Mouse (Mus musculus) kidney, adult 8-10 months (tissue): ENCODE results near the gene Mtnr1b.
"Not testable (repeated sequence)": the region's sequence is repeated elsewhere in the genome, so short reads cannot be mapped to it uniquely, and the experiment has no call there.

Experiments used
- DNase-seq, 2 experiments: peaks; one replicate each; pipeline ENCODE4 v3.0.0; 2022

Mtnr1b gene

DNA sequence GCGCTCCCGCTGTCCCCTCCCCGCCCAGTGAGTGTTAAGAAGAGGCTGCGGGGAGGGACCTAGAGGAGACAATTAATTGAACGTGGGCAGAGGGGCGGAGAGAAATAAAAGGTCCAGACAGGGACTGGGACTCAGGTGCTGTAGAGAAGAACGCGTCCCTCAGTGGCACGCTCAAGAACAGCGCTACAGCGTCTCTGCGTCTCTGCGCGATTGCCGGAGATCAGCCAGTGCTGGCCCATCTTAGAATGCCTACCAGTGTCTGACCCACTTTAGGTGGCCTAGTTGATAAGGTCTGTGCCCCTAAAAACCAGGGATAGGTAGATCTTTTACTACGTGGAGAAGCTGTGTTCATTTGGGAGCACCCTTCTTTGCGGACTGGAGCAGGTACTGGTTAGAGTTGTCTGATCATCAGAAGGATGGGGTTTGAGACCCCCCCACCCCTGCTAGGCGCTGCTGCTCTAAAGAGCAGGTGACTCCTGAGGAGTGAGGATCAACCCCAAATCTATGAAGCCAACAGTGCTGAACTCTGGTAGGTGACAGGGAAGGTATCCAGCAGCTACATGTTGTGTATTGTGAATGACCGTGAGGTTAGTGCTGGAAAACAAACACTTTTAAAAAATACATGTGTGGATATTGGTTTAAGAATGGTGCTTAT is at the start of gene Mtnr1b:
TSS of gene Mtnr1b (minus strand) at position 51 of the 655 bp plus-strand sequence.
- DNase-seq: no peak

- no peak for DNase-seq
These were observed 45.9 kb upstream of the Mtnr1b start for GRCm38 (mm10) chr9:15920271-15920670.

DNA sequence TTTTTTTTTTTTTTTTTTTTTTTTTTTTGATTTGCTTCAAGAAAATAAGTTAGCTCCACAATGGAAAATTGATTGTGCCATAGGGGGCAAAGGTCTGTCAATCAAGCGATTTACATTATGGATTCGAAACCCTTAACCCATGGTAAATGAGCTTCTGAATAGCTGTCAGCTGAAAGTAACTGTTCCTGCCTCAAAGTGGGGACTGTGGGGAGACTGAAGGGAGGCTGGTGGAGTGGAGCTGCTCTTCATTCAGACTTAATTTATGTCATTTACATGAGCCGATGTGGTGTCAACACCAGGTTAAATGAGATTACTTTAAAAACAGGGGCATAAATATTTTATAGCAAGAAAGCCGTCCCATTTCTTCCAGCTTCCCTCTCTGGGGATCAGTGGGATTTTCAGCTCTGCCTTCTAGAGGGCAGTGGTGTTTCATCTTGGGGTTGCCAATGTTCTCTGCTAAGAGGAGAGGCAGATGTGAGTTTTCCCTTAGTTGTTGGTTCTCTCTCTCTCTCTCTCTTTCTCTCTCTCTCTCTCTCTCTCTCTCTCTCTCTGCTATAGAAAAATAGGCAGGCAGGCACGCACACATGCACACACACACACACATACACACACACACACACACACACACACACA is 45.1 kb upstream of the Mtnr1b start:
- no peak for DNase-seq

GRCm38 (mm10) chr9:15916600-15916999 is 42.2 kb upstream of the Mtnr1b start:
- no peak for DNase-seq

DNA sequence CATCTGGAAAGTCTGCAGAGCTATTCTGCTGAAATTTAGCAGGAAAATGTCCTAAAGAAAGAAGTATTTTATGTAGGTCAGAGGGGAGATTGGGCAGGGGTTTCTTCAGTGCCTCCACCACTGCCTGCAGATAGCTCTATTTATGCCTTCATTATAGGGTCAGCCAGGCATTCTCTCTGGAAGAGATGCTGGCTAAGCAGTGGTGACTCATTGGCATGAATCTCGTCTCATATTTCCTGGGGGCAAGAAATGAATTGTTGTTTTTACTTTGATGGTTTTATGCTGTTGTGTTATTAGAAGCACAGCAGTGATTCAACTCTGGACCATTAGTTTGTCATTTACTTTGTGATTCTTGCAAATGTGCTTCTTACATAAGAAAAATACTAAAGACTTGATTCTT is 38.4 kb upstream of the Mtnr1b start:
- DNase-seq: no peak

DNA sequence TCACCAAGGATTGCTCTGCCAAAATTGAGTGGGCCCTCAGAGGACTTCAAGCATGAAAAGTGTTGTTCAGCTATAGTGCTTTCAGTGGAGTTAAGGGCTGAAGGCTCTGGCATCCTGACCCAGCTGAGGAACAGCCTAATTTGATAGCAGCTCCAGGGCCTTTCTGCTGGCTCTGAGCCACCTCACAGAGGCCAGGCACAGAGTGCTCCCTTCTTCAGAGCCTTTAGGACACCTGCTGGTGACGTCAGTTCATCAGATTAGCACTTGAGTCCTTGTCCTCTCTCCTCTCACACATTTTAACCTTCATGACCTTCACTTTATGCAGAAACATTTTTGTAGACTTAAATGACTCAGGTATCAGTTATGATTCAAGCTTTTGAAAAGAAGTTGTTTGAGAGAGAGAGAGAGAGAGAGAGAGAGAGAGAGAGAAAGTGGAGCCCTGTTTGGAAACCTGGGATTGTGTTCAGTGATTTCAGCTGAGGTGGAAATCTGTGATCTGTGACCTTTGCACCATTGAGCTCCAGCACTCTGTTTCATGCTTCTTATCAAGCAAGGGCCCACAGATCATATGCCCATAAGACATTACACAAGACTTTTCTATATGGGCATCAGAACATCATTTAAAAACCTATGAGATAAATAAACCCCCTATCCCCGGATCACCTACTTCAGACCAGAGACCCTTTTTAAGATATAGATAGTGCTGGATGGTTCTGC is 35.2 kb upstream of the Mtnr1b start:
- no peak for DNase-seq

GRCm38 (mm10) chr9:15903948-15904750 is 29.8 kb upstream of the Mtnr1b start:
- DNase-seq: no peak

DNA sequence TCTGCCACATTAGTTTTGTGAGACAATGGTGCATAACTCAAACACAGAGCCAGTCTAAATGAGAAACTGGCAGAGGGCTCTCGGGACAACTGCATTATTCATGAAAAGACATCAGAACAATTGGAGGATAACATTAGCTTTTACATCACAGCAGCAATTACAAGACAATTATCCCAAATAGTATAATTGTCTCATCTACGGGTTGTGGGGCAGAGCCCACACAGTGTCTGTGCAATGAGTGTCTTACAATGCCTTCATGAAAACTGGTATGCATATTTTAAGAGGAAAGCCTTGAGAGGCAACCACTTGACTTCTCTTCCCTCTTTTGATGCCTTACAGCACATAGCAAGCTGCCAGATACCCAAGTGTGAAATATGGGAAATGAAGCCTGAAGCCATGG is 23.8 kb upstream of the Mtnr1b start:
- DNase-seq: no peak

DNA sequence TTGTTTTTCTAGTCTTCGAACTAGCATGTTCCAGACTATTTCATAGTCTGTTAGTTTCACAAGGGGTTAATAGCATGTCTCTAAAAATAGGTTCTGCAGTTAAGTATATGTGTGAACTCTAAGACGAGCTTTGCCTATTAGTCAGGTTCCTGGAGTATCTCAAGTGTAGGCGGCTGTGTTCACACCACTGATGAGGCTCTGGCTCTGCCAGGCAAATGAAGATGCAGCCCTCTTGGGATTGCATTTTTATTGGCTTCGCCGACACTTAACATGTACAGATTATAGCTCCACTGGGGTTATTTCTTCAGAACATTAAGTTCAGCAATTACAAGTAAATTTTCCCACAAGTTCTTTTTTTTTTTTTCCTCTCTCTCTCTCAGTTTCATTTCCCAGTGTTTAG is 12.4 kb upstream of the Mtnr1b start:
- no peak for DNase-seq

DNA sequence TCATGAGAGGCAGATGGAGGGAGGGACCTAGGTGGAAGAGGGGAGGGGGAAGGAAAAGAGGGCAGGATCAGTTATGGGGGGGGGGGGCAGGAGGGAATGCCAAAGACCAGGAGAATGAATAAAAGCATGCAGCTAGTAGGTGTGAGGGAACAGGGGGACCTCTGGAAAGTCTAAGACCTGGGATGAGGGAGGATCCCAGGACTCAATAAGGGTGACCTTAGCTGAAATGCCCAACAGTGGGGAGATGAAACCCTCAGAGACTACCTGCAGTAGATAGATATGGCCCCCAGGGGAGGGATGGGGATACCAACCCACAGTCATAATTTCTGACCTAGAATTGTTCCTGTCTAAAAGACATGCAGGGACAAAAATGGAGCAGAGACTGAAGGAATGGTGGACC is 6.4 kb upstream of the Mtnr1b start:
- DNase-seq: no peak

DNA sequence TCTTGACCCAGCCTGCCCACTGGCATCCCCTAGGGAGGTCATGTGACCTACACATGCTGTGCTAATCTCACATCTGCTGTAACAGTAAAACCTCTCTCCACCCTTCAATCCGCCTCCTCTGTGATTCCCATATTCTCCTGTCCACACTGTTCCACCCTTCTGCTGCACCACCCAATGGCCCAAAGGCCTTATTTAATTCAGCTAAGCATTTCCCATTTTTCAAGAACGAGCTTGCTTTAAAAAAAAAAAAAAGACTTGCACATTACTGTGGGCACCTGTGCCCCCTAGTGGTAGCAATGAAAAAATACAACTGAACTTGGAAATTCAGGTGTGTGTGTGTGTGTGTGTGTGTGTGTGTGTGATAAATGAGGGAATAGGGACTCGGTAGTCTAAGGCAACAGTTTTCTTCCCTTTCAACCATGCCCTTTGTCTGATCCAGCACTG is 5.8 kb upstream of the Mtnr1b start:
- DNase-seq: peak; percentile 9 to 22

GRCm38 (mm10) chr9:15870013-15870412 is 4.3 kb downstream of the Mtnr1b start:
- DNase-seq: no peak

DNA sequence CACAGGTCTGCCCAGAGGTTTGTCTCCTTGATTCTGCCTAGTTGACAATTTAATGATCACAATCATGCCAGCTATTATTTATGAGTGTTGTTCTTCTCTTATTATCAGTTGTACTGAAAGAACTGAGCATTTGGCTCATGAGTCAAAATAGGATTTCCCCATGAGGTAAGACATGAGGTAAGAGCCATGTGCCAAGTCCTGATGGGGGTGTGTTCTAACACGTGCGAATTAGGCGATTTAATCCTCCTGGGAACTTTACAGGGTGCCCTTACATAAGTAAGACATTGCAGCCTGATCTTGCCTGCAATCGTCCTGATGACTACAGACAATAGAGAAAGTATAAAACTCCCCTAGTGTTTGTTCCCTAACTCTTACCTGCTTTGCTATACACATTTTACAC is 4.9 kb downstream of the Mtnr1b start:
- no peak for DNase-seq

GRCm38 (mm10) chr9:15866280-15867072 is 7.9 kb downstream of the Mtnr1b start:
- DNase-seq: no peak

GRCm38 (mm10) chr9:15861402-15861801 is 13.0 kb downstream of the Mtnr1b start:
- no peak for DNase-seq

- no peak for DNase-seq
These were observed 23.6 kb downstream of the Mtnr1b start for GRCm38 (mm10) chr9:15850749-15851148.

DNA sequence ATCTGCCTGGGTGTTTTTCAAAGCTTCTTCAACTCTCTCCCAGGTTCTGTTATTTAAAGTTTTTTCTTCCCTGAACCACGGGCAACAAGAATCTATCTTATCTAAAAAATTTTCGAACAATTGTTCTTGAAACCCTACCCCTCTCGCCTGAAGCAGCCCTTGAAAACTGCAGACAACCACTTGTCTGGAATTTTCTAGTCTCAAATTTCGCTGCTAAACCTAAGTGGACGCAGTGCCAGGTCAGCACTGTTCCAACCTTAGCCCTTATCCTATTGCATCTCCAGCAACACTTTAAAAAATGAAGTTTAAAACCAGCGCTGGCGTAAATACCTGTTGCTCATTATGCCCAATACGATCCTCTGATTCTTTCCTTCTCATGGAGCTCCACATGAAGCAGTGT is 29.0 kb downstream of the Mtnr1b start:
- DNase-seq: no peak

DNA sequence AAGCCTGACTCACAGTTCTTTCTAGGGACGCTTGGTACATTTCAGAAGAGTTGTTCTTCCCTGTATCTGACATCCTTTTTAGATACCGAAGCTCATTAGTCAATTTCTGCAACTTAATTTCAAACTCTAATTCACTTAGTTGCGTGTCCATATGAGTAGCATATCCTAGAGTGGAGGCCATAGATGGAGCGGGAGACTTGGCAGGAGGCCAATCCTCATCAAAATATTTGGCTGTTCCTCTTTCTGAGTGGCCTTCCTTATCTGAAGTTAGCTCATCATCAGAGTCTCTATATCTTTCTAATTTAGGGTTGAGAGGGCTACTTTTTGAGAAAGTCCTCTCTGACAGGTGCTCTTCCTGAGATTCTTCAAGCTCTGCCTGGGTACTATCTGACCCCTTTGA is 29.4 kb downstream of the Mtnr1b start:
- DNase-seq: not testable (repeated sequence)

GRCm38 (mm10) chr9:15813002-15813911 is 61.1 kb downstream of the Mtnr1b start:
- DNase-seq: peak; percentile 2 to 4

GRCm38 (mm10) chr9:15804296-15804695 is 70.1 kb downstream of the Mtnr1b start:
- DNase-seq: no peak

GRCm38 (mm10) chr9:15802413-15803027 is 71.8 kb downstream of the Mtnr1b start:
- DNase-seq: no peak
